ENCODE assay signal across 18 mouse cellular contexts in genomic region chr10:68490781-68491180, GRCm38 (mm10). TPM values are rescaled to one million over a fixed set of nuclear protein-coding genes. Genes with fewer than 3 reads are reported as not detected.
DNase-seq lines count a peak whose midpoint lies in the region; ATAC-seq and TF ChIP-seq lines count a peak whose summit lies in the region.
"Had no signal": no experiment of that assay in that cellular context is flagged by ENCODE, and none has a peak within 500 bp of the region (broad histone marks: within the 10 kb centered on the region; RNA-seq: fewer than 3 reads in every experiment).

No protein-coding gene starts in this region.

- no peak overlapping the region for H3K9ac ChIP-seq in kidney, embryonic 15.5 days
- no peak overlapping the region for H3K9ac ChIP-seq in lung, embryonic 16.5 days (ENCODE audit: low read length)
- H3K9ac ChIP-seq: heart, embryonic 12.5 days; hindbrain, embryonic 13.5 days had no signal

- 0 out of 2 replicates have a peak, but pooled peaks have one; percentile 52 for ATAC-seq in kidney, embryonic 15.5 days (replicated peaks; ENCODE audit: low FRiP score)
- ATAC-seq in lung, embryonic 16.5 days (ENCODE audit: low read depth), result peak; percentile 73
- ATAC-seq: midbrain, embryonic 16.5 days had no signal

- no peak for DNase-seq in kidney, postnatal 14 days
- DNase-seq in lung, postnatal 4 days, result no peak
- DNase-seq in adrenal gland, postnatal 10 days, result no peak
- DNase-seq in thymus, postnatal 0 days (ENCODE audit: low spot score), result no peak
- DNase-seq: cerebellum, adult 18-20 months; gastrocnemius, postnatal 14 days; right cerebral cortex, postnatal 25 days; thymus, adult 2 months had no signal

- H3K27ac ChIP-seq in kidney, embryonic 15.5 days, result peak overlapping the region; percentile 61
- H3K27ac ChIP-seq in lung, embryonic 16.5 days (ENCODE audit: low read length), result peak overlapping the region; percentile 72
- peak overlapping the region; percentile 86 for H3K27ac ChIP-seq in embryonic fibroblast, embryonic 13.5 days (ENCODE audit: insufficient read depth, low read length)
- H3K27ac ChIP-seq: hindbrain, embryonic 13.5 days had no signal

- H3K9me3 ChIP-seq in kidney, embryonic 15.5 days (replicated peaks), result no peaks in the 10 kb centered on the region
- no peaks in the 10 kb centered on the region for H3K9me3 ChIP-seq in lung, embryonic 16.5 days (ENCODE audit: control insufficient read depth, low read length)
- H3K9me3 ChIP-seq: heart, embryonic 12.5 days; hindbrain, embryonic 13.5 days; megakaryocyte, embryonic 14.5 days had no signal

- H3K79me2 ChIP-seq in myocyte (ENCODE audit: control insufficient read depth, insufficient read depth), result no peaks in the 10 kb centered on the region

- no peak for TF ChIP-seq POLR2A in embryonic fibroblast, embryonic 13.5 days (IDR thresholded peaks at IDR 0.05; ENCODE audit: low read depth, low read length)
- TF ChIP-seq POLR2A in myocyte (IDR thresholded peaks at IDR 0.05; ENCODE audit: insufficient read length, low read depth), result no peak

- no peak for TF ChIP-seq CTCF in embryonic fibroblast, embryonic 13.5 days (IDR thresholded peaks at IDR 0.05; ENCODE audit: borderline replicate concordance, insufficient read depth, low read length)

- 37% methylated on average over 6 of the region's 6 CpGs for WGBS in kidney, embryonic 15.5 days
- WGBS in lung, embryonic 16.5 days, result 48% methylated on average over 6 of the region's 6 CpGs

- peaks cover 9% of the 10 kb centered on the region; the same call in 1 of the 2 replicates for H3K4me1 ChIP-seq in kidney, embryonic 15.5 days
- peaks cover 7% of the 10 kb centered on the region; the same call in 1 of the 2 replicates for H3K4me1 ChIP-seq in lung, embryonic 16.5 days (replicated peaks; ENCODE audit: control insufficient read depth, insufficient read depth, low read length)
- H3K4me1 ChIP-seq in embryonic fibroblast, embryonic 13.5 days (ENCODE audit: control insufficient read depth, insufficient read depth, low read length), result peaks cover 7% of the 10 kb centered on the region
- H3K4me1 ChIP-seq: hindbrain, embryonic 13.5 days had no signal

- no peaks in the 10 kb centered on the region for H3K27me3 ChIP-seq in kidney, embryonic 15.5 days
- no peaks in the 10 kb centered on the region for H3K27me3 ChIP-seq in lung, embryonic 16.5 days (ENCODE audit: control insufficient read depth, insufficient read depth, low read depth, low read length)
- H3K27me3 ChIP-seq in myocyte (ENCODE audit: control insufficient read depth, insufficient read depth, insufficient read length), result no peaks in the 10 kb centered on the region
- H3K27me3 ChIP-seq: heart, embryonic 12.5 days; hindbrain, embryonic 13.5 days; megakaryocyte, embryonic 14.5 days had no signal

- H3K4me3 ChIP-seq in kidney, embryonic 15.5 days (replicated peaks), result no peak overlapping the region
- H3K4me3 ChIP-seq in lung, embryonic 16.5 days (ENCODE audit: low read length), result no peak overlapping the region
- no peak overlapping the region for H3K4me3 ChIP-seq in embryonic fibroblast, embryonic 13.5 days (ENCODE audit: insufficient read depth, low read length)
- no peak overlapping the region for H3K4me3 ChIP-seq in myocyte
- H3K4me3 ChIP-seq: heart, embryonic 12.5 days; hindbrain, embryonic 13.5 days; megakaryocyte, embryonic 14.5 days had no signal

- no peak overlapping the region for H3K4me2 ChIP-seq in kidney, embryonic 15.5 days
- no peak overlapping the region for H3K4me2 ChIP-seq in lung, embryonic 16.5 days (ENCODE audit: low read depth, low read length)
- H3K4me2 ChIP-seq in myocyte (ENCODE audit: low read depth), result peak overlapping the region; percentile 44
- H3K4me2 ChIP-seq: heart, embryonic 12.5 days; hindbrain, embryonic 13.5 days had no signal

- H3K36me3 ChIP-seq in kidney, embryonic 15.5 days, result no peaks in the 10 kb centered on the region
- H3K36me3 ChIP-seq in lung, embryonic 16.5 days (ENCODE audit: control insufficient read depth, insufficient read depth, low read length), result no peaks in the 10 kb centered on the region
- H3K36me3 ChIP-seq in myocyte (ENCODE audit: control insufficient read depth, insufficient read depth), result no peaks in the 10 kb centered on the region
- H3K36me3 ChIP-seq: heart, embryonic 12.5 days; hindbrain, embryonic 13.5 days had no signal

- H3ac ChIP-seq in myocyte (ENCODE audit: control insufficient read depth, insufficient read length), result no peak overlapping the region

TF ChIP-seq in myocyte, 11 proteins besides CTCF, POLR2A, EP300 and RAD21:
- TF ChIP-seq USF1 (IDR thresholded peaks at IDR 0.05; ENCODE audit: low read depth) (no peak), TCF12 (IDR thresholded peaks at IDR 0.05; ENCODE audit: insufficient read depth, poor library complexity, severe bottlenecking) (no peak), MYOD1 (IDR thresholded peaks at IDR 0.05; ENCODE audit: control insufficient read depth in 1 of 3, insufficient read length in 2 of 3, low read depth in 2 of 3) (no peak), TCF3 (IDR thresholded peaks at IDR 0.05; ENCODE audit: insufficient read length, low read depth) (no peak), REST (IDR thresholded peaks at IDR 0.05; ENCODE audit: insufficient read depth, insufficient read length) (no peak), MAX (IDR thresholded peaks at IDR 0.05; ENCODE audit: low read depth) (no peak), POLR2AphosphoS2 (IDR thresholded peaks at IDR 0.05; ENCODE audit: insufficient read length, low read depth) (no peak), SRF (IDR thresholded peaks at IDR 0.05; ENCODE audit: control insufficient read depth, insufficient read length, low read depth) (no peak), E2F4 (IDR thresholded peaks at IDR 0.05; ENCODE audit: insufficient read depth) (no peak), MYOG (IDR thresholded peaks at IDR 0.05; ENCODE audit: control insufficient read depth in 1 of 3, insufficient read depth in 1 of 3, insufficient read length in 2 of 3, low read depth in 2 of 3) (no peak), CEBPB (IDR thresholded peaks at IDR 0.05; ENCODE audit: insufficient read depth, poor library complexity, severe bottlenecking) (no peak)

RNA-seq across cellular contexts. Expression of gene Cabcoco1, which starts 50.9 kb away (rescaled TPM):
- 6.4 and 7.1 TPM in 2 replicates for polyA plus RNA-seq in kidney, embryonic 15.5 days (2015; fragmentation: Nextera tagmentation; extraction: Ambion mirVana)
- polyA plus RNA-seq in lung, embryonic 16.5 days (2015; fragmentation: Nextera tagmentation; extraction: Ambion mirVana), result 11.0 and 11.4 TPM in 2 replicates
- 0.51 TPM in 1 of 2 replicates, not detected in the other for polyA plus RNA-seq in embryonic fibroblast, embryonic 13.5 days (2011; ENCODE audit: insufficient read length, low read depth, missing spikeins)
- not detected for polyA plus RNA-seq in myocyte (2012; fragmentation: generic; extraction: Trizol)
- 1 to 10 TPM; 6.8 to 7.0 TPM for total RNA-seq in adrenal gland, postnatal 10 days (2021)
- 2.2 and 3.1 TPM in 2 replicates for polyA plus RNA-seq in thymus, postnatal 0 days (2015; fragmentation: Nextera tagmentation; extraction: Ambion mirVana)
- total RNA-seq: ES-E14 had no signal
- polyA plus RNA-seq: neural tube, embryonic 11.5 days had no signal
